Mouse (Mus musculus): ENCODE measurements at regions not wholly inside any gene's neighbourhood (a gene's known extent, or its start where the extent isn't known, plus 50 kb on each side); places are given as distances from the start of the nearest gene placed in this dataset.

- TF ChIP-seq CTCF (IDR thresholded peaks at IDR 0.05; ENCODE audit: low read depth) (no peak), EP300 (optimal IDR thresholded peaks at IDR 0.05) (no peak)
These were observed 90.1 kb upstream of the Tbl1xr1 start for GRCm38 (mm10) chr3:21986164-21986892.
